Mouse (Mus musculus): ENCODE data around the gene Rdh13. TPM values are rescaled to one million over a fixed set of nuclear protein-coding genes. Genes with fewer than 3 reads are reported as not detected.
"Not testable (repeated sequence)": the region's sequence is repeated elsewhere in the genome, so short reads cannot be mapped to it uniquely, and the experiment has no call there.

Rdh13 gene
- polyA plus RNA-seq, 1 experiment from 2014 or later: 30.9 TPM

DNA sequence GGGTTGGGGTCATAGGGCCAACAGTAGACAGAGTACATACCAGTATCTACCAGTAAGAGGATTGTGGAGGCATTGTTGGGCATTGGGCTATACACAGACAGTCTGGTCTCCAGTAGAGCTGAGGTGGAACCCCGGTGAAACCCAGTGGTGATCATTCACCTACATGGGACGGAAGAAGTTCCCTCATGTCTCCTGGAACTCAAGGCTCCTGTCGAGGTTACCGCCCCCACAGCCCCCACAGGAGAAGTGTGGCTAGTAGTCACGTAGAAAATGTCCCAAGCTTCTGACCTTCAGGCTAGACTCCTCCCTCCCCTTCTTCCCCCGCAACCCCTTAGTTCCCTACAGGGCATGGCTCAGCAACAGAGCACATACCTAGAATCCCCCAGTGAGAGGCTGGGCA is 25.8 kb downstream of the Rdh13 start:
- WGBS: 81% methylated on average over 6 of the region's 6 CpGs
- Histone ChIP-seq H3K4me1 (ENCODE audit: control insufficient read depth, insufficient read depth, low read length) (no peaks in the 10 kb centered on the region), H3K27ac (ENCODE audit: low read depth, low read length) (no peak overlapping the region), H3K36me3 (ENCODE audit: control insufficient read depth, insufficient read depth, low read length) (no peaks in the 10 kb centered on the region), H3K9ac (ENCODE audit: low read length) (no peak overlapping the region), H3K4me2 (no peak overlapping the region), H3K9me3 (ENCODE audit: control insufficient read depth, low read length) (no peaks in the 10 kb centered on the region), H3K27me3 (ENCODE audit: control insufficient read depth, insufficient read depth, low read length) (no peaks in the 10 kb centered on the region), H3K4me3 (ENCODE audit: low read depth, low read length) (no peak overlapping the region)
- ATAC-seq (ENCODE audit: low FRiP score) (no peak), DNase-seq (ENCODE audit: low spot score, missing footprints) (no peak)

DNA sequence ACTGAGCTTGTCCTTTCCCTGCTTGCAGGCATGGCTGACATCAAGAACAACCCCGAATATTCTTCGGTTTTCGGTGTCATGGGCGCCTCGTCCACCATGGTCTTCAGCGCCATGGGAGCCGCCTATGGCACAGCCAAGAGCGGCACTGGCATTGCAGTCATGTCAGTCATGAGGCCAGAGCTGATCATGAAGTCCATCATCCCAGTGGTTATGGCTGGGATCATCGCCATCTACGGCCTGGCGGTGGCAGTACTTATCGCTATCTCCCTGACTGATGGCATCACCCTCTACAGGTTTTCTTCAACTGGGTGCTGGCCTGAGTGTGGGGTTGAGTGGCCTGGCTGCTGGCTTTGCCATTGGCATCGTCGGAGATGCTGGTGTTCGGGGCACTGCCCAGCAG is 33.0 kb downstream of the Rdh13 start:
- WGBS: 95% methylated on average over 15 of the region's 15 CpGs
- not testable (repeated sequence) for H3K4me3 ChIP-seq (ENCODE audit: low read depth, low read length); H3K27me3 ChIP-seq (ENCODE audit: control insufficient read depth, insufficient read depth, low read length); H3K9me3 ChIP-seq (ENCODE audit: control insufficient read depth, low read length); H3K27ac ChIP-seq (ENCODE audit: low read depth, low read length); H3K36me3 ChIP-seq (ENCODE audit: control insufficient read depth, insufficient read depth, low read length); H3K9ac ChIP-seq (ENCODE audit: low read length); DNase-seq (ENCODE audit: low spot score, missing footprints); H3K4me2 ChIP-seq; ATAC-seq (ENCODE audit: low FRiP score); H3K4me1 ChIP-seq (ENCODE audit: control insufficient read depth, insufficient read depth, low read length)

DNA sequence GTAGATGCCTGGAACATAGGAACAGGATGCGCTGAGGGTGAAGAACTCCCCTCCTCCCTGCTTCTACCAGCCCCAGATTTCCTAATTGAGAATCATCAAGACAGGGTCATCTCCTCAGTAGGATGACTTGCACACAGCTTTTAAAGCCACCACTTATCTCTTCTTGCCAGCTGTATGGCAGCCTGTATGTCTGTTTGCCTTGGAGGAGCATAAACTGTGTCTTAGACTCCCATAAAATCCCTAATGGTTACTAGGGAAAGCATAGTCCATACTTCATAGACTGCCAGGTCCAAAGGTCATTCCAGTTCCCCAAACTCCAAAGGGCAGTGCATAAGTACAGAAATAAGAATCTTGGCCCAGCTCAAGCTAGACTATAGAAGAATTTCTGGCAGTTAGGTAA is 47.7 kb downstream of the Rdh13 start, which contains the start of gene Gp6:
Gene Gp6 (minus strand): TSS at position 15 of the 400 bp plus-strand sequence.
- H3K4me1 ChIP-seq (ENCODE audit: control insufficient read depth, insufficient read depth, low read length): no peaks in the 10 kb centered on the region
- H3K4me3 ChIP-seq (ENCODE audit: low read depth, low read length): no peak within 1 kb of the TSS
- H3K27ac ChIP-seq (ENCODE audit: low read depth, low read length): no peak within 1 kb of the TSS
- ATAC-seq (ENCODE audit: low FRiP score) (no peak), DNase-seq (ENCODE audit: low spot score, missing footprints) (no peak)
- no peak within 1 kb of the TSS for H3K4me2 ChIP-seq
- WGBS: 75% methylated on average over 1 of the region's 1 CpGs
- no peaks in the 10 kb centered on the region for H3K36me3 ChIP-seq (ENCODE audit: control insufficient read depth, insufficient read depth, low read length)
- H3K27me3 ChIP-seq (ENCODE audit: control insufficient read depth, insufficient read depth, low read length): no peaks in the 10 kb centered on the region
- H3K9me3 ChIP-seq (ENCODE audit: control insufficient read depth, low read length): no peaks in the 10 kb centered on the region
- no peak within 1 kb of the TSS for H3K9ac ChIP-seq (ENCODE audit: low read length)

Small RNAs within 50 kb of the gene (microRNA-seq; reads per million reads assigned to microRNA genes)
- gene Gm24605 (not detected), gene Gm24752 (not detected), gene Gm25349 (not detected)

Other genes with a start within 250 kb of the Rdh13 start
- gene Lilra5, start 207.9 kb downstream of the Rdh13 start, polyA plus RNA-seq (2014; fragmentation: Nextera tagmentation; extraction: Ambion mirVana): not detected in 2 replicates
- gene Ncr1, start 107.9 kb downstream of the Rdh13 start, polyA plus RNA-seq (2014; fragmentation: Nextera tagmentation; extraction: Ambion mirVana): not detected in 2 replicates
- gene Gp6, start 47.9 kb downstream of the Rdh13 start, polyA plus RNA-seq (2014; fragmentation: Nextera tagmentation; extraction: Ambion mirVana): 0.69 and 0.83 TPM in 2 replicates
- 3.1 and 3.8 TPM in 2 replicates for gene Eps8l1, start 15.0 kb upstream of the Rdh13 start, polyA plus RNA-seq (2014; fragmentation: Nextera tagmentation; extraction: Ambion mirVana)
- gene Ppp1r12c, start 56.0 kb upstream of the Rdh13 start, polyA plus RNA-seq (2014; fragmentation: Nextera tagmentation; extraction: Ambion mirVana): 28.4 and 32.7 TPM in 2 replicates
- 6.6 and 8.1 TPM in 2 replicates for gene Tnnt1, start 70.7 kb upstream of the Rdh13 start, polyA plus RNA-seq (2014; fragmentation: Nextera tagmentation; extraction: Ambion mirVana)
- 0.97 and 1.7 TPM in 2 replicates for gene Tnni3, start 78.6 kb upstream of the Rdh13 start, polyA plus RNA-seq (2014; fragmentation: Nextera tagmentation; extraction: Ambion mirVana)
- gene Dnaaf3, start 86.8 kb upstream of the Rdh13 start, polyA plus RNA-seq (2014; fragmentation: Nextera tagmentation; extraction: Ambion mirVana): 0.85 and 1.1 TPM in 2 replicates
- gene Syt5, start 101.9 kb upstream of the Rdh13 start, polyA plus RNA-seq (2014; fragmentation: Nextera tagmentation; extraction: Ambion mirVana): 10.4 and 10.5 TPM in 2 replicates
- gene Ptprh, start 158.4 kb upstream of the Rdh13 start, polyA plus RNA-seq (2014; fragmentation: Nextera tagmentation; extraction: Ambion mirVana): not detected in 2 replicates
- 2.4 and 3.6 TPM in 2 replicates for gene Tmem86b, start 185.8 kb upstream of the Rdh13 start, polyA plus RNA-seq (2014; fragmentation: Nextera tagmentation; extraction: Ambion mirVana)
- gene Ppp6r1, start 213.4 kb upstream of the Rdh13 start, polyA plus RNA-seq (2014; fragmentation: Nextera tagmentation; extraction: Ambion mirVana): 4.4 and 6.1 TPM in 2 replicates
- gene Hspbp1, start 239.4 kb upstream of the Rdh13 start, polyA plus RNA-seq (2014; fragmentation: Nextera tagmentation; extraction: Ambion mirVana): 111 and 113 TPM in 2 replicates
- 2.3 and 3.2 TPM in 2 replicates for gene Brsk1, start 245.0 kb upstream of the Rdh13 start, polyA plus RNA-seq (2014; fragmentation: Nextera tagmentation; extraction: Ambion mirVana)

All from midbrain, embryonic 11.5 days (tissue).